Mouse (Mus musculus) mature B cell (primary cell): Measurements from ENCODE around the gene Pilrb2.

ENCODE experiments used
- in situ Hi-C: fragments of 300-500 bp; cut with MboI; formaldehyde crosslinking; loops from 2 replicates; pipeline ENCODE4 v1.14.3; 2019

The Pilrb2 gene

GRCm38 (mm10) chr5:137833500-137833899 lies 38.1 kb downstream of the Pilrb2 start:
- in situ Hi-C loops, result no loop called here

DNA sequence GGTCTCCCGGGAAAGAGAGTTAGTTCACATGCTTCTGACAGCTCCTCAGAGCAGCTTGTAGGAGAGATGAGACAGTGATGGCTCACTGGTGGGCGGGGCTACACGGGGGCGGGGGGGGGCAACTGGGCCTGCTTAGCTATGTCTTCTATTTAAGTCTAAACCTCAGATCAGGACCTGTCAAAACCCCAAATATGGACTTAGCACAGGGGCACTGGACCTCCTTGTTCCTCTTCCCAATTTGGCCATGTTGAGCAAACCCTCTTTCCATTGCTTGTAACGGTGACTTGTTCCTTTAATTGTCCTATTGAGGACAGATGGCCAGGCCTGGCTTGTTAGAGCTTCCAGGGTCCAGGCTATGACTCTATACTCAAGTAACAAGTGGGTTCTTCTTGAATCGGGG lies 40.1 kb downstream of the Pilrb2 start:
- in situ Hi-C loops, result no loop called here

DNA sequence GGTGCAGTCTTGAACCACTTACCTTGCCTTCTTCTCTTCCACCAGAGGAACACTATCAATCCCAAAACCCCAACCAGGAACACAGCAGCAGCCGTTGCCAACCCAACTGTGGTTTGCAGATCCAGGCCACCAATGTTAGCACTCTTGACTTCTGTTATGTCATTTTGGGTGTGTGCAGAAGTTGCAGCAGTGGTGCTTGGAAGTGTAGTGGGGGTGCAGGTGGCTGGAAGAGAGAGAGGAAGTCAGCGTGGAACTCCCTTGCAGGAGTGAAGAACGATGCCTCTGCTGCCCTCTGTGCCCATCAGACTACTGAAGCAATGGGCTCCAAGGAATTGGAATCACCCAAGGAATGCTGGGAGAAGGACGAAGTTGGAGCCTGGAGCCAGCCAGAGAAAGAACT lies 40.5 kb downstream of the Pilrb2 start:
- in situ Hi-C loops, result no loop called here

DNA sequence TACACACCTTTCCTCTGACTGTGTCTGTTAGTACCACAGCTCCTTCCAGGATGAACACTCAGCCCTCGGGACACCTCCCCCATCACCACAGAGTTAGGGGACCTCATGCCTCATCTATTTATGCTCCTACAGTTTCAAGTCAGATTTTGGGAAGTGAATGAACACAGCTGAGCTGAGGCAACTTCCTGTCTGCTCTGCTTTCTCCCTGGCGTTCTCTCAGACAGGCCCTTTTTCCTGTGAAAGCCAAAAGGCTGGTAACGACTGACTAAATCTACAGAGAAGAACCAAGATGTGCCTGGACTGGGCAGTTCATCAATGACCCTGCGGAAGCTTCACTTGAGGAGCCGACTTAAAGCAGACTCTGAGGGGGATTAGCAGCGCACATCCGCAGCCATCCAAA lies 41.4 kb downstream of the Pilrb2 start:
- in situ Hi-C loops, result no loop called here

GRCm38 (mm10) chr5:137828694-137829093 lies 42.9 kb downstream of the Pilrb2 start:
- in situ Hi-C loops, result no loop called here

GRCm38 (mm10) chr5:137826421-137826820 lies 45.2 kb downstream of the Pilrb2 start:
- in situ Hi-C loops, result no loop called here

- in situ Hi-C loops, result no loop called here
Measured at GRCm38 (mm10) chr5:137825971-137826370, 45.6 kb downstream of the Pilrb2 start.

DNA sequence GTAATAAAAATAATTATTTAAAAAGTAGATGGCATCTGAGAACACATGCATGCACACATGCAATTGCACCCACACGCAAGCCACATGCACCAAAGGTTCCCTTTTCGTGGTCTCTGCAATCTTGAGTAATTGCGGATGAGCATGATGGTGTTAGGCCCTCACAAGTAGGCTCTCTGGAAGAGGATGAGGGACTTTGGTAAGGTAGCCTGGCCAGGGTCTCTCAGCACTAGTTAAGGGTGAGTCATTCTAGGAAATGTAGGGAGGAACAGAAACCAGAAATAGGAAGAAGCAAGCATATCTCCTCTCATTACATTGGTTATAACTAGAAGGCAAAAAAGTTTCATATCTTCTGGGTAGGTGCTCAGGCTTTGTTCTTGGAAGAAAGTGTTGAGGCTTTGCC lies 46.6 kb downstream of the Pilrb2 start:
- in situ Hi-C loops, result no loop called here

GRCm38 (mm10) chr5:137823455-137824045 lies 48.1 kb downstream of the Pilrb2 start:
- in situ Hi-C loops, result no loop called here

DNA sequence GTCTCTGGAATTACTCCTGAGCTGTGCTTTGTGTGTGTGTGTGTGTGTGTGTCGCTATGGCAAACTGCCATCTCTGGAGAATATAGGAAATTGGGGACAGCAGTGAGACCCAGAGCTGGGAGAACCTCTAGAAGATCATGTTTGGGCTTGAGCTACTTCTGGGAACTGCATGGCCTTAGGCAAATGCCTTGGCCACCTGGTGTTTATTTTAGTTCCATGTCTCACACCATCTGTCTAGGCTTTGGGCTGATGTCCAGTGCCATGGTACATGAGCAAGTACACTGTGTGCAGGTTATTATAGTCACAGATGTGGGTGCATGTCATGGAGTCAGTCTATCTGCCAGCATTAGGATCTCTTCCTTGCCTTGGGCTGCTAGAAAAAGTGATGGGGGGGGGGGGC lies 49.0 kb downstream of the Pilrb2 start:
- in situ Hi-C loops, result no loop called here

DNA sequence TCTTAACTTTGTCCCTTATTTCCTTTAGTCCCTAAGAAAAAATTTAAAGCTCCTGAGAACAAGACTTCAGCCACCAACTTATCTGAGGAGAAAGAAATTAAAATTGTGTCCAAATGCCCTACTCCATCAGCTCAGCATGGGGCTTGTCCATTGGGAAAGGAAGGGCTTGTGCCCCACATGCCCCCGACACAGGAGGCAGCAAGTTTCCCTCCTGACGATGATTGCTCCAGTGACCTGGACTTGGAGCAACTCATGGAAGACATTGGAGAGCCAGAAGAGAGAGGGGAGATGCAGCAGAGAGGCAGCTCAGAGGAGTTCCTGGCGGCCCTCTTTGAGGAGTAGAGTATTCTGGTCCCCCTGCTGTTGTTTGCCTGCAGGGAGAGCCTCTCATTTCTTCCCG lies 49.5 kb downstream of the Pilrb2 start:
- in situ Hi-C loops, result no loop called here

DNA sequence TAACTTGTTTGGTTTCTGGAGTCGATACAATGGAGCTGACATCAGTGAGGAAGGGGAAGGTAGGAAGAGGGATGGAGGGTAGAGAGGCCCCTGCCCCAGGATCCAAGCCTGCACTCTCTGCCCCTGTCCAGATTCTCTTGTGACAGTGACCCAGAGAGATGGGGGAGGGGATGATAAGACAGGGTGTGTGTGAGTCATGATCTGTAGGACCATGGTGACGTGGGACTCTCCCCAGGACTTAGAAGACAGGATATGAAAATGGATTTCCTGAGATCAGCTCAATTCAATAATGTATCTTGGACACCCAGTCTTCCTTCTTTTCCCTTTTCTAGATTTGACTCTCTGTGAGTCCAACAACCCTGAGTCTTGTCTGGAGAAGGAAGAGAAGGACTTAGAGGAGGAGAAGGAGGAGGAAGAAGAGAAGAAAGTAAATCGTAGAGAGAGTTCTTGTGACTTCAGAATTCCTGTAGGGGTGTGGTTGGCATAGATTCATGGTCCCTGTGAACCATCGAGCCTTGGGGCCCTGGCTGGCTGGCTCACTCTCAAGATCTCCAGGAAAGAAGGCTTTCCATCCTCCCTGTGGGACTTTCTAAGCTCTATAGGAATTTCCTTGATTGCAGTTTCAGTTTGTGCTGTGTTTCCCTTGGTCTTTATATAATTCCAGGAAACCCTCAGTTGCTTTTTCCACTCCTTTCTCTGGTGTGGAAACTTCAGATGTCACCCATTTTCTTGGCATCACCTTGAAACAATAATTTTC lies 54.0 kb downstream of the Pilrb2 start:
- in situ Hi-C loops, result no loop called here
